Mouse (Mus musculus) brain, embryonic 14.5 days (tissue): Measurements from ENCODE around the gene Zfp981. TPM values are rescaled to one million over a fixed set of nuclear protein-coding genes. Genes with fewer than 3 reads are reported as not detected.
"Not testable (repeated sequence)": the region's sequence is repeated elsewhere in the genome, so short reads cannot be mapped to it uniquely, and the experiment has no call there.

Source experiments
- DNase-seq: peaks from one replicate; pipeline ENCODE4 v3.0.0-alpha.2; 2011; ENCODE audit warnings: low read depth
- CTCF ChIP-seq: fragments of 200-500 bp; IDR thresholded peaks from 2 replicates; pipeline ENCODE4 v1.5.1; 2012; ENCODE audit warnings: inconsistent platforms, mild to moderate bottlenecking, moderate library complexity, borderline replicate concordance; ENCODE audit not compliant: insufficient read depth, insufficient read length; ENCODE audit errors: extremely low read depth
- POLR2A ChIP-seq: fragments of 200-500 bp; IDR thresholded peaks from 2 replicates; pipeline ENCODE4 v1.6.1; 2012; ENCODE audit warnings: mild to moderate bottlenecking, inconsistent platforms, borderline replicate concordance; ENCODE audit not compliant: poor library complexity, insufficient read depth, insufficient read length, severe bottlenecking; ENCODE audit errors: extremely low read depth
- polyA plus RNA-seq: library from polyadenylated mRNA; depleted of rRNA; stranded (reverse); fragments of >200 nt; gene quantifications from 2 replicates; pipeline ENCODE4 v1.2.3, GENCODE M21; 2012

The Zfp981 gene
- polyA plus RNA-seq, 1 experiment, result 0.14 TPM

DNA sequence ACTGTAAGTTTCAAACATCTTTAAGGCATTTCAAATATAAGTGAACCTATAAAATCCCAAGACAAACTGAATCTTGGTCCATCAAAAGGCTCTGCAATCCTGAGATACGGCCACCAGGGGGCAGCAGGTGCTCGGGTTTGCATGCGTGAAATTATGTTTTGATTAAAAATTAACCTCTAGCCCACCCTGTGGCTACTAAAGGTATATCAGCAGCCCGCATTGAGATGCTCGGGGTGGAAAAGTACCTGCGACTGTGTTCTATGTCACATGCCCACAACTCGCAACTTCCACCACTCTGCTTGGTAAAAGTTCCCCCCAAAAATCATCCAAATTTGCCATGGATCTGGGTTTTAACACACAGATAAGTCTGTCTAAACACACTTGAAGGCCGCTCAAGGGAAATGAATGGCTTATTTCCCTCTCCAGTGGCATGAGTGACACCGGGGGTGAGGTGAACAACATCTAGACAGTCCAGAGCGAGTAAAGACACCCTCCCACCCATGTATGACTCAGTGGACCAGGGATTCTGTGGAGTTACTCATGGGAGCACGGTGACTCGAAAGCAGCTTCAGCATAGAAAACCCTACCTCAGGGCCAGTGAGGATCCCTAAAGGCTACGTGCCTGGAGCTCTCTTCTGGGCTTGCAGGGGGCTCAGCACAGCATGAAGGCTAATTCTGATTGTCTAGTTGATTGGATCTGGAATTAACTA lies 18.1 kb upstream of the Zfp981 start:
- DNase-seq, result not testable (repeated sequence)

DNA sequence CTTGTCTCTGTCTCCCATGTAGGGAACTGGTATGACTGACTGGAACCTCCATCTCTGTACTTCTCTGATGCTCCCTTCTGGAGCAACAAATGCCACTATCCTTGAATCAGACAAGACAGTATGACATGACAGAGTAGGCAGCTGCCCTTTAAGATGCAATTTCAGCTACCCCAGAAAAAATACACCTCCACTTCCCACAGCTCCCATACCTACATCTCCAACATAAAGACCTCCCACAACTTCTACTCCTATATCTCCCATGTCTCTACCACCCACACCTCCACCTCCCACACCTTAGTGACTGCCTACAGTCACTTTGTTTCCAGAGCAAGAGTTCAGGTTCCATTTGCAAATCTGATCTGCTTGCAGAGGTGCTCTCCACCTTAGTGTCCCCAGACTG lies 17.2 kb upstream of the Zfp981 start:
- DNase-seq, result not testable (repeated sequence)

DNA sequence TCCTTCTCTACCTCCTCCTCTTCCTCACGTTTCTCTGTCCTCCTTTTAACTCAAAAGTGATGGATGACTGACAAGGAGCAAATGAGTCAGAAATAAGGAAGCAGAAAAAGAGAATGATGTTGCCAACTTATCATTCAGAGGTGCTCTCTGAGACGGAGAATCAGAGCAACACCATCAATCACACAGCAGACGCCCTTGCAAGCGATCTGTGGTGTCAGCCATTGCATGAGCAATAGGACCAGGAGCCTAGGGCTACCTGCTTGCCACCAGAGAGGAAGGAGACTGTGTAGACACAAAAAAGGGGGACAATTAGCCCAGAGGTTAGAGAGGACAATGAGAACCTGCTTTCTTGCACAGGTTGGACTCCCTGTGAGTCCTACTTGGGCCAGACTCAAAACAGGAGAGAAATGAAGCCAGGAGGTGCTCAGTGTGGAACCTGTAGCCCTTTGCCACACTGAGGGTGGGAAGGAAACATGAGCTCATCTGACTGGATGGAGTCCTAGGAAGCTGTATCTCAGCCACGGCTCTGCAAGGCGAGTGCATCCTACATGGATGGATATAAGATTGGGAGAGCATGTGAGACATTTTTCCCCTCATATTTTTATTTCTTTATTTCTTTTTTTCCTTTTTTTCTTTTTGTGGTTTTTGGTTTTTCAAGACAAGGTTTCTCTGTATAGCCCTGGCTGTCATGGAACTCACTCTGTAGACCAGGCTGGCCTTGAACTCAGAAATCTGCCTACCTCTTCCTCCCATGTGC lies 16.5 kb upstream of the Zfp981 start:
- not testable (repeated sequence) for DNase-seq

DNA sequence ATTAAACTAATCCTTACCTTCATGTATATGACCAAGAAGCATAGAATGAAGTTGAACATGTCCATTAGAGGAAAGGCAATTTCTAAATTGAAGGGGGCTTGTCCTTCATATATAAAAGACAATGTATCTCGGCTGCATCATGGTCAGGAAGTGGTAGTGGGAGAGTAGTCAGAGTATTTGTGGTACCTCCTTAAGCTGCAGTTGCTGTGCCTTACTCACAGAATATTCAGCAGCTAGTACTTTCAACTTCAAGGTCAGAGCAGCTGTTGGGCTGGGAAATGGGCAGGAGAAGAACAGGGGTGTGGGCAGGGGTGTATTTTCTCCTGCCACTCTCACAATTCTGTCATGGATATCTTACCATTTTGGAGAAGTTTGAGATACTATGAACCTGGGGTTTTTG lies 15.1 kb upstream of the Zfp981 start:
- not testable (repeated sequence) for DNase-seq

DNA sequence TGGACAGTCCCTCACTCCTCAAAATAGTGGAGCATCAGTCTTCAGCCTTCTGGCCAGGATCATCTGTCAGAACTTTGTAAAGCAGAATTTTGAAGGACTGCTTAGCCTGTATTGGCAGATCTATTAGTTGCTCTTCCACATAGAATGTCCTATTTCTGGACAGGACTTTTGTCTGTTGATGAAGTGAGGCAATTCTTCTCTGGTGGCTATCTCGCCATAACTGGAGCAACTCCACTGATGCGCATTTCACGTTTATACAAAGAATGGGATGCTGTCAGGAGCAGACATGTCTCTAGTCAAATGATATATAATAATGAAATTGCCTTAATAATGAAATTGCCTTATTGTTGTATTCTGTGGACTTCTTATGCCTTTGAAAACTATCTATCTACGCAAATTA lies 12.6 kb upstream of the Zfp981 start:
- not testable (repeated sequence) for DNase-seq

DNA sequence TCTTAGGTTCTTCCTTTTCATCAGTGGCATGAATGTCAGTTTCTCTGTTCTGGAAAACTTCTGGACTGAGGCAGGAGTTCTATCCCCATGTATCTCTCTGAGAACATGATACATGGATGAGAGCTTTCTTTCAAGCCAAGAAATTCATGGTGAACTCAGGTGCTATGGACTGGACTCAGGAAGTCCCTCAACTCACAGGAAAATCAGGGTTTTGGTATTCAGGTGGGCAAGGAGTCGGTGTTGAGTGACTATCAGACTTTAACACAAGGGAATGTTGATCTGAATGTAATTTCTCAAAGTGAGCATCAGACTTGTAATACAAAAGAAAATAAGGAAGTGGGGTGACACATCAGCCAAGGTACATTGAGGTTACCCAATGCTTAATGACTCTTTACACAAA lies 9.8 kb upstream of the Zfp981 start:
- not testable (repeated sequence) for DNase-seq

DNA sequence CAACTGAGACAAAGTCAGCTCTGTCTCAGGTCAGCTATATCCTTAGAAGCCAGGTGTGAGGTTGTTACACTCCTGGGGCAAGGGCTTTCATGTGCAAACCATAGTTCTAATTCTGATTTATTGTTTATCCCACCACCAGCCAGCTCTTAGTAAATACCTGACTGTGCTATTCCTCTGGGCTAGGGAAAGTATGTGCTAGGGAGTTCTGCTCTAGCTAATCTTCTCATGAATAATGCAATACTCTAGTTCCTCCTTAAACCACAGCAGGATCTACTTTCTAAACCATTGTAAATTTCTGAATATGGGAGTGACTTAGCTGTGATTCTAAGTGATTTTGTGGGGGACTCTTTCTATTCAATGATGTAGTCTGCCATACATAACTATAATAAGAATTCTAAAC lies 9.4 kb upstream of the Zfp981 start:
- no peak for DNase-seq

DNA sequence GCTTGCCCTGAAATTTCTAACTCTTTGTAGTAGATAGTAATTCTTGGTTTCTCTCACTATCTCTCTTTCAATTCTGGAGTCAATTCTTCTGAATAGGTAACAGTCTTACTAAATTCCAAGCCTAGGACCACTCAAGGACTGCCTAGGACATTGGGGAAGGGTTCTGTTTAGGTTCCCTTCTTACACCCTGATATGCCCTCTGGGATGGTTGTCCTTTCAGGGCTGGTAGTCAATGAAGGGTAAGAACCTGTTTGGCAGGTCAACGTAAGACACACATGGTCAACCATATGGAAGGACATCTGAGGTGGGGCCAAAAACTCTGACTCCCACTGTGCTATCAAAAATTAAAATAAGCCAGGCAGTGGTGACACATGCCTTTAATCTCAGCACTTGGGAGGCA lies 9.0 kb upstream of the Zfp981 start:
- TF ChIP-seq POLR2A, result no peak
- no peak for TF ChIP-seq CTCF
- no peak for DNase-seq

More for the DNA sequence above, 9.4 kb upstream of the Zfp981 start:
- TF ChIP-seq CTCF (no peak), POLR2A (no peak)

DNA sequence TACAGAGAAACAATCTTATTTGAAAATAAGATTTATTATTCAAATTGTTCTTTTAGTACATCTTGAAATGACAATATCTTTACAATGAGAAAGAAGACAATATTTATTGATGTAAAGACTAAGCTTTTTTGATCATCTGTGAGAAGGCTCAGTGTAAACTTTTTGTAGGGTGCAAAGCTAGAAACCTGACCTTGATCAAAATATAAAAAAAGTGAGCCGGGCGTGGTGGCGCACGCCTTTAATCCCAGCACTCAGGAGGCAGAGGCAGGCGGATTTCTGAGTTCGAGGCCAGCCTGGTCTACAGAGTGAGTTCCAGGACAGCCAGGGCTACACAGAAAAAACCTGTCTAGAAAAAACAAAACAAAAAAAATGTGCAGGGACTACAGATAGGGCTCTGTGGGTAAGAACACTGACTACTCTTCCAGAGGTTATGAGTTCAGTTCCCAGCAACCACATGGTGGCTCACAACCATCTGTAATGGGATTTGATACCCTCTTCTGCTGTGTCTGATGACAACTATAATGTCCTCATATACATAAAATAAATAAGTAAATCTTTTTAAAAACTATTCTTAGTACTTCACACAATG lies 8.4 kb upstream of the Zfp981 start:
- DNase-seq, result not testable (repeated sequence)

DNA sequence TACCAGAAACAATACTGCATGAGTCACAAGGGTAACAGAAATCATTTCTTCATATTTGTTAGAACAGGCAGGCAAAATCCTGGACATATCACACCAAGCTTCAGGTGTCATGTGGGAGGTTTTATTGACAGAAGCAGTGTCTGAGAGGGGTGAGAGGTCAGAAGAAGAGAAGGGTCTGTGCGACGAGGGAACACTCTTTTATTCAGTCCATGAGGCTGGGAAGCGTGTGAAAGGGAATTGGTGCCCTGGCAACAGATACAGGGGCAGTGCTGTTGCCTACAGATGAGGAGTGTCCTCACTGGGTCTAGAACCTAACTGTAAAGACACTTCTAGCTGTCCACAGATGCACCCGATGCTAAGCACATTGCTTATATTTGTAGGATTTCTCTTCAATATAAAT lies 6.8 kb upstream of the Zfp981 start:
- TF ChIP-seq CTCF (no peak), POLR2A (no peak)

DNA sequence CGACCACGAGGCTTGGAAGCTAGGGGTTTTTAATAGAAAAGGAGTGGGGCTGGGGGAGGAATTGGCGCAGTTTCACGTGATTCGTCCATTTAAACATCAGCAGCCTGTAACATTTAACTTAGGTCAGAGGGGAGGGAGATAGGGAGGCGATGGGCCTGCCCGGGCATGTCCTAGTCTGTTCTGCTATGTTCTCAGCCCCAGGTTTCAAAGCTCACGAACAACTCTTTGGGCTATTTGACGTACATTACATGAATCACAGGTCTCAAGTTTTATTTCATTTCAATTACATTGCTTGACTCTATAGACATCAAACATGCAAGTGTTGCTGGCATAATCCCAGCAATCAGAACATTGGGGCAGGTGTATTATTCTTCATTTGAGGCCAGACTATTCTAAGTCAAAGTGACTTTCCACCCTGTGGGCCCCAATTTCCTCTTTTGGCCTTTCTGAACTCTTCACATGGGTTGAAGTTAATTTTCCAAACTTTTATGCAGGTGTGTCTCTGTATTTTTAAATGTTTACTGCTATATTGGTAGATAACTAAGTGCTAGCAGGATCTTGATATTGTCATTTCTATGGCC lies 4.0 kb upstream of the Zfp981 start:
- DNase-seq, result not testable (repeated sequence)

More for the DNA sequence above, 6.8 kb upstream of the Zfp981 start:
- DNase-seq, result no peak

DNA sequence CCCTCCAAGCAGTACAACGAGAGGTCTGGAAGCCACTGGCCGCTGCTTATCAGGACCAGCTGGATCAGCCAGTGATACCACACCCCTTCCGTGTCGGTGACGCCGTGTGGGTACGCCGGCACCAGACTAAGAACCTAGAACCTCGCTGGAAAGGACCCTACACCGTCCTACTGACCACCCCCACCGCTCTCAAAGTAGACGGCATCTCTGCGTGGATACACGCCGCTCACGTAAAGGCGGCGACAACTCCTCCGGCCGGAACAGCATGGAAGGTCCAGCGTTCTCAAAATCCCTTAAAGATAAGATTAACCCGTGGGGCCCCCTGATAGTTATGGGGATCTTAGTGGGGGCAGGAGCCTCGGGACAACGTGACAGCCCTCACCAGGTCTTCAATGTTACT lies 7.2 kb downstream of the Zfp981 start:
- not testable (repeated sequence) for DNase-seq

DNA sequence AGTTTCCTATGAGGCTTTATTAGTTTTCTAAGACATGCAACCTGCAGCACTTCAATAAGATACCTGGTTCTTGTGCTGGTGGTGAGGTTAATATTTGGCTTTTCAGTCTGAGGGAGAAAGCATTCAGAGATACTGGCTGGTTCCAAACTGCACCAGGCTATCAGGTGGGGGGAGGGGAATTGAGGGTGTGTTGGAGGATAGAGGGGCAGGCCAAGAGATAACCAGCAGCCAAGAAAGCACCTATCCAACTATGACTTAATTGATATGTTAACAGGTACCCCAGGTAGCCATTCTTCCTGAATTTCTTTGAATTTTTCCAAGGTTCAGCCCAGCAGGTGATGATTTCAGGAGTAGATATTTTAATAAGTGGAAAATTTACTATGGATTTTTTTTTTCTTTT lies 10.0 kb downstream of the Zfp981 start:
- DNase-seq, result not testable (repeated sequence)

DNA sequence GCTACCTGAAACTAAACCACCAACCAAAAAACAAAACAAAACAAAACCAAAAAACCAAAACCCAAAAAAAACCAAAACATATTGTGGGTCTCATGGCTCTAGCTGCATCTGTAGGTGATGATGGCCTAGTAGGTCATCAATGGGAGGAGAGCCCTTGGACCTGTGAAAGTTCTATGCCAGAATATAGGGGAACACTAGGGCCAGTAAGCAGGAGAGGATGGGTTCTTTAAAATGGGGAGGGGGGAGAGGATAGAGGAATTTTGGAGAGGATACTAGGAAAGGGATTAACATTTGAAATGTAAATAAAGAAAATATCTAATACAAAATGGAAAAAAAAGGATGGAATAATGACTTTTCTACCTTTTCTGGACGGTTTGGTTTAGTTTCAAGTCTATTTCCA lies 14.6 kb downstream of the Zfp981 start:
- TF ChIP-seq POLR2A (no peak), CTCF (no peak)
- no peak for DNase-seq

DNA sequence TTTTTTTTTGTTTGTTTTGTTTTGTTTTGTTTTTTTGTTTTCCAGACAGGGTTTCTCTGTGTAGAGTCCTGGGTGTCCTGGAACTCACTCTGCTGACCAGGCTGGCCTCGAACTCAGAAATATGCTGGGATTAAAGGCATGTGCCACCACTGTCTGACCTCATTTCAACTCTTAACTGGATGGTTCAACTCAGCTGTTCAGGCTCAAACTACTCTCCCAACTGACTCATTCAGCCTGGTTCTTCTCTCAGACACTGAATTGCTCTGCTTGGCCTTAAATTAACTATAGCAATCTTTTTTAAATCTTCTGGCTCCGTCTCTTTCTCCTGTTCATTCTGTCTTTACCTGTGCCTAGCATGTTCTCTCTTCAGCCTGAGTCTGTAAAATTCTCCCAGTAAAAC lies 15.3 kb downstream of the Zfp981 start:
- not testable (repeated sequence) for DNase-seq
